Mouse (Mus musculus): ENCODE measurements at regions not wholly inside any gene's neighbourhood (a gene's known extent, or its start where the extent isn't known, plus 50 kb on each side); places are given as distances from the start of the nearest gene placed in this dataset.
"Not testable (repeated sequence)": the region's sequence is repeated elsewhere in the genome, so short reads cannot be mapped to it uniquely, and the experiment has no call there.

DNA sequence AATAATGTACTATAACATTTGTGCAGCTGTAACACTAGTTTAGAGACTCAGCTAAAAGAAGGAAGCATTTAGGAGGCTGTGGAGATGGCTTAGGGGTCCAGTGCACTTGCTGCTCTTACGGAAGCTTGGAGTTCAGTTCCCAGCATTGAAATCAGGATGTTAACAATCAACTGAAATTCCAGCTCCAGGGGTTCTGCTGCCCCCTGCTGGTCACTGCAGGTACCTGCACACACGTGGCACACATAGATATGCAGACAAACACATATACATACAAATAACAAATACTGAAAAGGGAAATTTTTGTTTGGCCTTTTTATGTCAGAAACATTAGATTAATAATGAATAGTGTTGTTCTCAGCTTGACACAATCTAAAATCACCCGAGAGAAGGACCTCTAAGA lies 322.5 kb downstream of the Ajap1 start:
- no peak for ATAC-seq (ENCODE audit: low TSS enrichment)

- ATAC-seq (ENCODE audit: low TSS enrichment), result no peak
Measured at GRCm38 (mm10) chr4:153157572-153157971, 325.0 kb downstream of the Ajap1 start.

- not testable (repeated sequence) for ATAC-seq (ENCODE audit: low TSS enrichment)
Measured at GRCm38 (mm10) chr4:153152923-153153322, 329.7 kb downstream of the Ajap1 start.

- no peak for ATAC-seq (ENCODE audit: low TSS enrichment)
Measured at GRCm38 (mm10) chr4:153133147-153133546, 349.5 kb downstream of the Ajap1 start.

DNA sequence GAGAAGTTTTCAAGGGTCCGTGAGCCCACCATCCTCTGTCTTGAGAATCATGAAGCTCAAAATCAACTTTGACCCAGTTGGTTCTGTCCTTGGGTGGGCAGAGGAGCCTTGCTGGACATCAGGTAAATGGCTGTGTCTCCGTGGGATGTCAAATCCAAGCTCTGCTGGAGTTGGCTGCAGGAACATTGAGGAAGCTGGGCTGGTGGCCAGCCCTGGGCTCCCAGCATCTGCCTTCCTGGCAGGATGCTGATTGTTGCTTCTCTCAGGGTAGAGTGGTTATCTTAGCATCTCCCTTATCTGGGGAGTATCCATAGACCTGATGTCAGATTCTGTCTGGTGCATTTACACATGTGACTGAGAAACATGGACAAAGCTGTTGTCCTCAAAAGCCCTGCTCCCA lies 353.3 kb downstream of the Ajap1 start:
- peak; percentile 82; the same call in 1 of the 2 replicates for ATAC-seq (ENCODE audit: low TSS enrichment)

- ATAC-seq (ENCODE audit: low TSS enrichment), result no peak
Measured at GRCm38 (mm10) chr4:153128162-153128561, 354.4 kb downstream of the Ajap1 start.

DNA sequence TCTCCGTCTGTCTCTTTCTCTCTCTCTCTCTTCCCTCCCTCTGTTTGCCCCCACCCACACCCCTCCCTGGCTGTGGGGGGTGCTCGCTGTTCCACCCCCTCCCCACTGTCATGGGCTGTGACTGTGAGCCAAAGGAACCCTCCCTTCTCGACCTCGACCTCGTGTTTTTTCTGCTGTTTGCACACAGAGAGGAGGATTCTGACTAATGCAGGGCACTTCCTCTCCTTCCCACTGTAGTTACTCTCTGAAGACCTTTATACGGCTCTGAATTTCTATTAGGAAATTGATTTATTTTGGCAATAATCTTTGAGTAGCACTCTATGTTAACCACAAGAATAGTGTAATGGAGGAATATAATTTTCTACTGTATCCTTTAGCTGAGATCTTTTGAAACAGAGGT lies 362.1 kb downstream of the Ajap1 start:
- no peak for ATAC-seq (ENCODE audit: low TSS enrichment)

GRCm38 (mm10) chr4:153119647-153120102 lies 362.9 kb downstream of the Ajap1 start:
- no peak for ATAC-seq (ENCODE audit: low TSS enrichment)

GRCm38 (mm10) chr4:153118824-153119646 lies 363.6 kb downstream of the Ajap1 start:
- no peak for ATAC-seq (ENCODE audit: low TSS enrichment)

- no peak for ATAC-seq (ENCODE audit: low TSS enrichment)
Measured at GRCm38 (mm10) chr4:153114998-153115397, 367.6 kb downstream of the Ajap1 start.

DNA sequence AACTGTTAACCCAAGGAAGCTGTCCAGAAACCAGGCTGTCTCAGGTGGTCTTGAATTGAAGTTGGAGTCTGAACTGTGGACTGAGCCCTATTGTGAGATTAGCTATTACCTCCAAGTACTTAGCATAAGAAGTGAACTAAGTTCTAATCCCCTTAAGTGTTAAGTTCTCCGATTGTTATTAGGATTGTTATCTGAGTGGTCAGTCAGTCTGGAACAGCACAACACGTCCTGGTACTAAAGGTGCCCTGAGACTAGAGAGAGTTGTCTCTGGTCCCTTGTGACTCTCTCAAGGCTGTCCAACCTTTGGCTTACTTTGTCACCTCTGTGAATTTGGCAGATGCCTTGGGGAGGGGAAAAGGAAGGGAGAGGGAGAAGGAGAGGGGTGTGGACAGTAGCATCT lies 369.0 kb downstream of the Ajap1 start:
- no peak for ATAC-seq (ENCODE audit: low TSS enrichment)

- no peak; the same call in 1 of the 2 replicates for ATAC-seq (ENCODE audit: low TSS enrichment)
Measured at GRCm38 (mm10) chr4:153110291-153110746, 372.3 kb downstream of the Ajap1 start.

DNA sequence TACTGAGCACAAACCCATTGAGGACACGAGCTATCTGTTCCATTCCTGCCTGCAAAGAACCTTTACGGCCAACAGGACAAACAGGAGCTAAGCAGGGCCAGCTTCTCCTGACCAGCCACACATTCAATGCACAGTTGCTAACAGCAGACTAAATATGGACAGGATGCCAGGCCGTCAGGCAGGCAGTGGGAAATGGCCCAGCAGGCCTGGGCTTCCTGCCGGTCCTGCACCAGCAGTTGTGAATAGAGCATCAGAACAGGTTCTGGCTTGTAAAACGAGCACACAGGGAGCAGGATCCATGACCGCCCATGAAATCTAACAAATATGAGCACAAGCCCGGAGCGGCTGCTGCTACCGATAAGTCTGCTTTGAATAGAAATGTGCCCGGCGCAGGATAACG lies 384.0 kb downstream of the Ajap1 start:
- ATAC-seq (ENCODE audit: low TSS enrichment), result no peak

GRCm38 (mm10) chr4:153097601-153098000 lies 385.0 kb downstream of the Ajap1 start:
- no peak for ATAC-seq (ENCODE audit: low TSS enrichment)

DNA sequence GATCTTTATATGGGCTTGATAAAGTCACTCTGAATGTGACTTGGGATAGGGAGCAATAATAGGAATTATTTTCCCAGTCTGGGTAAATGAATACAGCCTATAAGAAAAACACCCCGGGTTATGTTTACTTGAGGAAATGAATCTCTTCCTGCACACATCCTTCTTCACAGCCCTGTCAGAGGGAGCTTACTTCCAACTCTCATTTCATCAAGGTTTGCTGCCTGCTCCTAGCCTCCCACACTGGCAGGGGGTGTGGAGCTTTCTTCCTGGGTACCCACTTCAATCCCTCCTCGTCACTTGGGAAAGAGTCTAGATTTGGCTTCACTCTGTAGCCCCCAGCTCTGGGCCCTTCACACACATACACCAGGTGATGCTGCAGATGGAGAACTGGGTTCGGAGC lies 389.5 kb downstream of the Ajap1 start:
- ATAC-seq (ENCODE audit: low TSS enrichment), result no peak

DNA sequence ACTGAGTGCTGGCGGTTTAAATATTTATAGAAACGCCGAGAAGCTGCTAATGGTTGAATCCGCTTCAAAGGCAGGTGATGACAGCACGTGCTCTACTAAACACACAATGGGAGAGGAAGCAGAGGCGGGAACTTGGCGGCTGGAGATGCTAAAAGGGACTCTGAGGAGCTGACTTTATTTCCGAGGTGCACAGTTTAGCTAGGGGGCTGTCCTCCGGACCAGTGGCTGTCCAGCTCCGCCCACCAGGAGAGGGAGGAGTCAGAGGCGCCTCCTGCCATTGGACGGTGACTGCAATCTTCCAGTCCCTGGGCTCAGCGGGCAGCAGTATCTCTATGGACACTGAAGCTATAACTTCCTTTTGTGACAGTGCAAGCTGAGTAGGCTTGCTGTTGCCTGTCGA lies 400.4 kb downstream of the Ajap1 start:
- ATAC-seq (ENCODE audit: low TSS enrichment), result no peak

GRCm38 (mm10) chr4:153074590-153074989 lies 408.0 kb downstream of the Ajap1 start:
- no peak for ATAC-seq (ENCODE audit: low TSS enrichment)

- ATAC-seq (ENCODE audit: low TSS enrichment), result no peak
Measured at GRCm38 (mm10) chr4:153070190-153070745, 412.3 kb downstream of the Ajap1 start.

DNA sequence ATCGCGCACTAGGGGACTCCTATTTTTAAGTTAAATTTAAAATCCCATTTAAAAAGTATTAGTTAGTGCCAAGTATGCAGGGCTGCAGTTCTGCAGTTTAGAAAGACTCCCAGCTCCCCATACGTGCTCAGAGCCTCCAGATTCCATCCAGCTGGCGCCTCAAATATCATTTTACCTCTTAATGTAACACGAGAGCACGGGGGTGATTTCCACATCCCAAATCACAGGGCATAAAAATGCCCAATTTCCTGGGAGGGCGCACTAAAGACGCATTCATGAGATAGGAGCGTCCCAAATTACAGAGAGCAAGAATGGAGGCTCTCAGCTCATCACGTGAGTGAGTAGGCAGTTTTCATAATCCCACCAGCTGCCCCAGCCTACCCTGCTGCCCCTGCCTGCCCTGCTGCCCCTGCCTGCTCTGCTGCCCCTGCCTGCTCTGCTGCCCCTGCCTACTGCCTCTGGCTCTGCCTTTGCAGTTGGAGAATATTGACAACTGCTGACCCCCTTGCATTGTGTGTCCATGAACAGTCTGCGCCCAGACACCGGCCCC lies 414.1 kb downstream of the Ajap1 start:
- no peak for ATAC-seq (ENCODE audit: low TSS enrichment)

- ATAC-seq (ENCODE audit: low TSS enrichment), result no peak
Measured at GRCm38 (mm10) chr4:153064021-153064605, 418.5 kb downstream of the Ajap1 start.

DNA sequence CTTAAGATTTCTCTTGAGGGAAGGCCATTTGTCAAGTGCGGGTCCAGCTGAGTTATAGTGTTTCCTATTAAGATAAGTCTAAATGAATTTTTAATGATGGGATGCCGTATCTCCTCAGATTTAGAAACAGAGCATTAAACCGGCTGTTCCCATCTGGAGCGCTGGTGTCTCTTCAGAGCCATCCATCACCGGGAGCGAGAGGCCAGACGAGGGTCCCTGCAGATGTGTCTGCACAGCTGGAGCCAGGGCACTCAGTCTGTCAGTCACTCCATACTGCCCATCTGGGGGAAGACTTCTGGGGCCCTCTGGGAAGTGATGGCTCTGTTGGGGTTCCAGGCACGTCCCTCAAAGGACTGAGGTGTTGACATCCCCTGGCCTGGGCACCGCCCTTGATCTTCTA lies 419.2 kb downstream of the Ajap1 start:
- no peak for ATAC-seq (ENCODE audit: low TSS enrichment)

DNA sequence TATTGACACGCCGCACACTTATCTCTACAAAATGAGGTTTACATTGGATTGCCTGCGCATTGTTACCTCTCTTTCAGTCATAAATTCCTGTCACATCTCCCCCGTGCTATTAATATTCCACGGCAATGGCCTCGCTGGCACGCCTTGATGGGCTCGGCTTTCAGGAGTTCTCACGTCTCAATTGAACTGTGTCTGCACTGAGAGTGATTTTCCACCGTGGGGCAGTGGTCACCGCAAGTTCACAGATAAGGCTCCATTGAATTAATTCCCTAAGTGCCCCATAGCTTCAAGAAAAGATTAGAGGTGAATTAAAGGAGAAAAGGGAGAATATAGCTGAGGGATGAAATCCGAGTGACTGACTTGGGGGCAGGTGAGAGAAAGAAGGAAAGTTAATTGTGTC lies 424.5 kb downstream of the Ajap1 start:
- ATAC-seq (ENCODE audit: low TSS enrichment), result no peak

DNA sequence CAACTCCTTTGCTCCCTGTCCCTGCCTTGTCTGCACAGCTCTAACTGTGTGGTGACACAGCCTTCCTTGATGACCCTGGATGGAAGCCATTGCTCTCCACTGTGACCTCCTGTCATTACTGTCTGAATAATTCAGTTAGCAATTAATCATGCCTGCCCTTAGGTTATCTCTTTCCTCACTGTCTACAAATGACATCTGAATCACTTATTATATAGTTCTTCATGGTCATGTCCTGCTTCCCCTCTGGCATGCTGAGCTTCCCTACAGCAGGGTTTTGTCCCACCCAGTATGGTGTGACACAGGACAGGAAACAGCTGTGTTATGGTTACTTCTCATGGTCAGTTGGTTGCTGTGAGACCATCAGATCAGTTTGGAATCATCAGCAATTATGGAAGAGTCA lies 458.9 kb downstream of the Ajap1 start:
- ATAC-seq (ENCODE audit: low TSS enrichment), result no peak
